Mouse (Mus musculus) retina, postnatal 1 day (tissue): ENCODE measurements around the gene Lama1.
"Not testable (repeated sequence)": the region's sequence is repeated elsewhere in the genome, so short reads cannot be mapped to it uniquely, and the experiment has no call there.

ENCODE experiments used
- DNase-seq: peaks from one replicate; pipeline ENCODE4 v3.0.0-alpha.2; 2012

Lama1 gene

DNA sequence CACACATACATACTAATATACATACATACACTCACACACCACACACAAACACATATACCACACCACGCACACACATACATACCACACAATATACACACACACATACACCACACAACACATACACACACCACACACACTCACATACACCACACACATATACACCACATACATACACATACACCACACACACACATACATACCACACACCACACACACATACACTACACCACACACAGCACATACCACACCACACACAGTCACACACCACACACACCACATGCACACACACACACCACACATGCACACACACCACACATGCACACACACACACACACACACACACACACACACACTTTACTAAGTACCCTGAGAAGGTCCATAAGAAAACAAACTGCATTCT, 25.5 kb downstream of the Lama1 start:
- no peak for DNase-seq

DNA sequence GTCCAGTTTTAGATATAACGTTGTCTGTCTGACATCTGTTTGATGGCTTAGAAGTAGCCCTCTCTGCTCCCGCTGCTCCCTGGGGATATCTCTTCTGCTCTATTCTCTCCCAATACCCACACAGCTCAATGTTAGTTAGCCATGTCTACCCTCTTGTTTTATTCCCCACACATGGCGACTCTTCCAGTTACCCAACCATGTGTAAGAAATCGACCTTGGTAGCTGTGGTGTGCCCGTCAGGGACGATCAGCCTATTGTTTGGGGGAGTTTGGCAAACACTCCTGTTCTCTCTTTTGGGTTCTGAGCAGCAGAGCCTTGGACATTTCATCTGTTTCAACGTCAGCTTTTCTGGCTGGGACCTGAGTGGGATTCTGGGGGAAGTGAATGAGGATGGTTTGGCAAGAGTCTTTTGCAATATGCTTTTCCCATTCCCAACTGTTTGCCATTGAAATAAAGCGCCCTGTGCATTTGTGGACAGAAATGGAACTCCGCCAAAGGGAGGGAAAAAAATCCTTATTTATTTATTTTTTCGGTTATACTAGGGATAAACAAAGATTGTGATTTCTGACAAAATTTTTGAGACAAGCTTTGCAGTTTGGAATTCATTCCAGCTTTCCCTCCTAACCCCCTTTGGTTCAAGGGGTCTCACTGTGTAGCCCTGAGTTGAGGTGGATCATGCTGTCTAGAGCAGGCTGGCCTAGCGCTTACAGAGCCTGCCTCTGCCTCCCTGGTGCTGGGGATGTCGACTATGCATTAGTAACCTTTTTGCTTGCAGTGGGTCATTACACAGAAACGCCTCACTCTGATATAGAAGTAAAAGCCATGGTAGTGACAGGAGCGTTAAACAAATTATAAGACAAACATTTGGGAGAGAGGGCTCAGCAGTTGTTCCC, 26.4 kb downstream of the Lama1 start:
- DNase-seq: peak; percentile 63

DNA sequence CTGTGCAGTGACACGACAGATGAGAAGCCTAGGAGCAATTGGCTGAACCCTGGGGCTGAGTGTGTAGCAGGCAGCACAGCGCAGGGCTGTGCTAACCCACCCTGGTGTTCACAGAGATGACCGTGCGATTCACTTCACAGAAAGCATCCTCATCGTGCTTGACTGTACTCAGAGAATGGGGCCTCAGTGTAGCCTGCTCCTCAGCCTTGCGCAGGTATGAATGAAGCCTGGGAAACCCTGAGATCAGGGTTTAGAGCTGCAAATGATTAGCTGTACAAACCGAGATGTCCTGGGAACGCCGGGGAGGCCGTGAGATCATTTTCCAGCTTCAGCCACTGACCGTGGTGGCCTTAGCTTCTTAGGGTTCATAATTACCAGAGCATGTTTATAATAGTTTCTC, 29.5 kb downstream of the Lama1 start:
- no peak for DNase-seq

DNA sequence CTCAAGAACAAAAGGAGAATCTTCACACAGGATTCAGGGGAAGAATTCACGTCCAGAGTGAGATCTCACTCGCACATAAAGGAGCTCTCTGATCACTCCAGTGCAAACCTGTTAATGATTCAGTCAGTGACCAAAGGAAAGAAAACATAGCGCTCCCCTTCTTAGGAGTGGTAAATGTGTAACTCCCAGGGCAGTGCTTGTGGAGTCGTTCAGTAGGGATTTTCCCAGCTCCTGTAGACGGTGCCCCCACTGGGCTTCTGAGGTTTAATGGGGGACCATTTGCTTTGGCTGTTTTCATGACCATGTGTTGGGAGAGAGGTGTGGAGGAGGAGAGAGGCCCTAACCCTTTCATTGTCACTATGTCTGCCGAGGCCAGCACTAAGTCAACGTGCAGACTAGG, 31.7 kb downstream of the Lama1 start:
- DNase-seq: no peak

DNA sequence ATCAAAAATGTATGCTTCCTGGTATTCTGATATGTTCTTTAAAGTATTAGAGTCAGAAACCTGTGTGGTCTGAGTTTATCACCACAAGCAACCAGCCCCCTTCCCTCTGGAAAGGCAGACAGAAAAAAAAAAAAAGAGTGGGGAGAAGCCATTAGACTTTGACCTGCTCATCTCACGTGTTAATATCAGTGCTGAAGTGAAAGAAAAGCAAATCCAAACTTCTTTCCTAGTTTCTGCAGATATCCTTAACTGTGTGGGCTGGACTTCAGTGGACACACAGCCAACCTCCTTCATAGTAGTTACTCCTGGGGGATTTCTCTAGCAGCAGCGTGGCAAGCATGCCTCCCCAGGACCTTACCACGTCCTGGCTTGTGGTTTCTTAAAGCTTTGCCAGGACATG, 34.0 kb downstream of the Lama1 start:
- no peak for DNase-seq

DNA sequence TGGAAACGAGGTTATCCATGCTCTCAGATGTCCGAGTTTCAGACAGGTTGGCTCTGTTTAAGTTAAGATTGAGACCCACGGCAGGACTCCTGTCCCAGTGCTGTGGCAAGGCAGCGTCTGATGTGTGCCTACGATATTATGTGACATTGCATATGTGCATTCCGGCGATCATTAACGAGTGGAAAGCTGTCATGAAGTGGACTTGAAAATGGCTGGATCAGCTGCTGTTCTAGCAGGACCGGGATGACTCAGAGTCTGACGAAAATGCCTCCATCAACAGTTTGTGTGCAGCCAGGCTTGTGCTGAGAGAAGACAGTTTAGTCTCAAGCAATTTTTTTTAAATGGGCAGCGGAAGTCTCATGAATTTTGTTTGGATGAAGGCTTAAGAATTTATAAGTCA, 34.9 kb downstream of the Lama1 start:
- no peak for DNase-seq

DNA sequence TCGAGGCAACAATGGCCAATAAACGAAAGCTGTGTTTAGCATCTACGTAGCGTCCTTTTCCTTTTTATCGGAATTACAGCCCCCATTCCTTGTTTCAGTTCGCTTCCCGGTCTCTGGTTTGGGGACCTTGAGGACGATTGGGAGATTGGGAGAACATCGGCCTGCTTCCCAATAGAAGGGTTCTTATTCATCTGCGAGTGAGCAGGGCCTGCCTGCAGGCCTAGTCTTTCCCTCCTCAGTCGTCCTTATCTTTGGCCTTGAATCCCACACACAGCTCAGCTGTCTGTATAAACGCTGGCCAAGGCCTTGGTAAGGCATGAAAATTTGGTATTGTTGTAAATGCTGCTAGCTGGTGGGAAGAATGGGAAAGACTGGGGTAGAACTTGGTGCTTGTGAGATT, 36.5 kb downstream of the Lama1 start:
- no peak for DNase-seq

DNA sequence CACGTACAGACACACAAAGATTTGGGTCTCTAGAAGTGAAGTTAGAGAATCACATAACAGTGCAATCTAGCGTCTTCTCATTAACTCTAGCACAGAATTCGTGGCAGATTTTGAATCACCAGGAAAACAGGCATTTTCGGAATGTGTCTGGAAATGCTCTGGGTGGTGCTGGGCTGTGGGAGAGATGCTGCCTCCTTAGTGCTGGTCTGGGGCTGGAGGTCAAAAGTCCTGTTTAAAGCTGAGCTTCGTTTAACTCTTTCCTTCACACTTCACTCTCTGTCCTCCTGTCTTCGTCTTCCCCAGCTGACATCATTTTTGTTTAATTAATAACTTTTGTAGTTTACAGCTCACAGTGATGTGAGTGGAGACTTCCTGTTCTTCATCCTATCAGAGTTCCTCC, 38.7 kb downstream of the Lama1 start:
- DNase-seq: no peak

DNA sequence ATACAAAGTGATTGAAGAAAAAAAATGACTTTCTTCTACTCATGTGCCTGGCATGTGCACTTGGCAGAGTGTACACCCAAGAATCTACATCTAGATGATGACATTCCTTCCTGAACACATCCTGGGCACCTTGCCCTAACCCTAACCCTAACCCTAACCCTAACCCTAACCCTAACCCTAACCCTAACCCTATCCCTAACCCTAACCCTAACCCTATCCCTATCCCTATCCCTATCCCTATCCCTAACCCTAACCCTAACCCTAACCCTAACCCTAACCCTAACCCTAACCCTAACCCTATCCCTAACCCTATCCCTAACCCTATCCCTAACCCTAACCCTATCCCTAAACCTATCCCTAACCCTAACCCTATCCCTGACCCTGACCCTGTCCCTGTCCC, 44.2 kb downstream of the Lama1 start:
- not testable (repeated sequence) for DNase-seq

DNA sequence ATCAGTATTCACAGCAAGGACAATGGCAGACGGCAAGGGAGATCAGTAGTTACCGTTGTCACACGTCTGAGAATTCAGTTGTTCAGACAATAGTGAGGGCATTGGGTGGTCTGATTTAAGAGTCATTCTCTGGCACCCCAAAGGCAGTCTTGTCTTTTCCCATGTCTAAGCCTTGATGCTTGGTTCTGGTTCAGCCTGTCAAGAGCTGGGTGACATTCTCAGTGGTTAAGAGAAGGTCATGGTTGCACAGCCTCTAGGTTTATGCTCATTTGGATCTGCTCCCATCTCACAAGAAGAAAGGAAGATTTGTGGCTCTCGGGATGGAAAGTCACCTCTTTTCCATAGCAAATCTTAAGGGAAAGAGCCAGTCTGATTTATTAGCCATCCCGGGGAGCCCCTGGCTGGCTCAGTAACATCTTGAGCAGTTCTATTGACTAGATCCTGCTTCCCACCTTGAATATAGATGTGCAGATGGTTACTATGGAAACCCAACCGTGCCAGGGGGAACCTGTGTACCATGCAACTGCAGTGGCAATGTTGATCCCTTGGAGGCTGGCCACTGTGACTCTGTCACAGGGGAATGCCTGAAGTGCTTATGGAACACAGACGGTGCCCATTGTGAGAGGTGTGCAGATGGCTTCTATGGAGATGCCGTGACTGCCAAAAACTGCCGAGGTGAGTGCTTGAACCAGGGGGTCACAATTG, 67.3 kb downstream of the Lama1 start:
- DNase-seq: no peak

DNA sequence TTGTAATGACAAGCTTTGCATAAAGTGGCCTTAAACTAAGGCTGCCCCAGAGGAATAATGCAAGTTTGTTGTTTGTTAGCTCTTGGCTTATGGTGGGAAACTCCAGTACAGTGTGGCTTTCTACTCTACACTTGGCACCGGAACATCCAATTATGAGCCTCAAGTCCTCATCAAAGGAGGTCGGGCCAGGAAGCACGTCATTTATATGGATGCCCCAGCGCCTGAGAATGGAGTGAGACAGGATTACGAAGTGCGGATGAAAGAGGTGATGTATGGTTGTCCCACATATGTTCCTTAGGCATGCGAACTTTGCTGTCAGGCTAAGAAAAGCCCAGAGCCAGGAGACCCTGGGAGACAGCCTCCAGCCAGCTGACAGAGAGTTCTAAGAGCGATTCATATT, 76.5 kb downstream of the Lama1 start:
- DNase-seq: no peak

DNA sequence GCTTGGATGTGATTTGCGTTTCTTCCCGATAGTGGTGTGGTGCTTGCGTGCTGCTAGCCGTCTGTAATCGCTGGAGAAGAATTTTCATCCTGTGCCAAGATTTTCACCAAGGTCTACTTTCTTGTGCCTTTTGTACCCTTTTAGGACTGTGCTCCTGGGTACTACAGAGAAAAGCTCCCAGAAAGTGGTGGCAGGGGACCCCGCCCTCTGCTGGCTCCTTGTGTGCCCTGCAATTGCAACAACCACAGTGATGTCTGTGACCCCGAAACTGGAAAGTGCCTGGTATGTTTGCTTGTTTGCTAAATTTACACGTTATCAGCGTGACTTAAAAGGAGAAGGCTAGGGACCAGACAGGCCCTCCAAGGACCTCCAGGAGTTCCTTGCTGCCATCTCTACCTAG, 79.7 kb downstream of the Lama1 start:
- DNase-seq: peak; percentile 15

DNA sequence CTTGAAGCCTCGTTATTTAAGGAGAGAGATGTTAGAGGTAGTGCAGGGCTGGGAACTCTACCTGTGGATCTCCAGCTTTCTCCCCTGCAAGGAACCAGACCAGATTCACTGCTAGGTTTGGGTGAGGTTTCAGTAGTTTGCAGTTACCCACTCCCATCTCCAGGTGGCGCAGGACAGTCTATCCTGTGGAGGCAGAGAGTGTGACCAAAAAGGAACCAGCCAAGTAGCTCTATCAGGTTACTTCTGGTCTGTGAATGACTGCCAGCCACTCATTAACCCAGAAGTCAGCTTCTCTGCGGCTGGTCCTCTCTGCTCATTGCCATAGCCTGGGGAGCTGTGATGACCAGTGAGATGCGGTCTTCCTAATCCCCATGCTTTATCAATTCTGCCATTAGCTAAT, 82.8 kb downstream of the Lama1 start:
- DNase-seq: peak; percentile 67

DNA sequence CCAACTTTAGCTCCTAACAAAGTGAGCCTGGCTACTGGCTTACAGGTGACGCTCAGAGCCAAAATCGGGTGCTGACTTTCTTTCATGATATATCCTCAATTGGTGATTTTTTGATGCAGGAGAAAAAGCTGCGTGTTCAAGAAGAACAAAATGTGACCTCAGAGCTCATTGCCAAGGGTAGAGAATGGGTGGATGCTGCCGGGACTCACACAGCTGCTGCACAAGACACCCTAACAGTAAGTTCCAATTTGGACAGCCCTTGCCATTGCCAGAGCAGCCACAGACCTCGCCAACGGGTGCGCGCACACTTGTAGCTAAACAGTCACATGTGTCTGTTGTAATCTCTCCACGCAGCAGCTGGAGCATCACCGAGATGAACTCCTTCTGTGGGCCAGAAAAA, 94.0 kb downstream of the Lama1 start:
- no peak for DNase-seq

DNA sequence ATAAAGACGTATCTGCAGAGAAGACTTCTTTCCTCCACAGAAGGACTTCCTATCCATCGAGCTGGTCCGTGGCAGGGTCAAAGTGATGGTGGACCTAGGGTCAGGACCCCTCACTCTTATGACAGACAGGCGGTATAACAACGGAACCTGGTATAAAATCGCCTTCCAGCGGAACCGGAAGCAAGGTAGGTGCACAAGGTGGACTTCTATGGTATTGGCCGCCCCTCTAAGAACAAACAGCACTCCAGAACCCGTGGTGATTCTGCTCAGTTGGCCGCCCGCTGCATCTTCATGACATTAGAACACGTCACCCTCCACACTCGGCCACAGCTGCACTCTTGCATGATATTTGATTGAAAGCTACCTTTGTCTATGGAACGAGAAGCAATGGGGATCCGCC, 112.1 kb downstream of the Lama1 start:
- no peak for DNase-seq

DNA sequence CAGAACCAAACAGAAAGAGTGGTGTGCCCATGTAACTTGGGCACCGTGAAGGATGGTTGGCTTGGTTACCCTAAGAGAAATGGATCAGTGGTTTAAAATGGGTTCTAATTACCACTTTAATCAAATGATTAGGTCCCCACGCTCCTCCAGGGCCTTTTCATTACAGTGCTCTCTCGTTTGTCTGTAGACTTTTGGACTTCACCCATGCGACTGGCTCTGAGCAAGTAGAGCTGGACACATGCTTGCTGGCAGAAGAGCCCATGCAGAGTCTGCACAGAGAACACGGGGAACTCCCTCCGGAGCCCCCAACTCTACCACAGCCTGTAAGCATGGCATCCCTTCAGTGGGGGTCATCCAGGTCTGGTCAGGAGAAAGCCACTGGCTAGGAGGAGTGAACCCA, 116.6 kb downstream of the Lama1 start:
- DNase-seq: no peak

DNA sequence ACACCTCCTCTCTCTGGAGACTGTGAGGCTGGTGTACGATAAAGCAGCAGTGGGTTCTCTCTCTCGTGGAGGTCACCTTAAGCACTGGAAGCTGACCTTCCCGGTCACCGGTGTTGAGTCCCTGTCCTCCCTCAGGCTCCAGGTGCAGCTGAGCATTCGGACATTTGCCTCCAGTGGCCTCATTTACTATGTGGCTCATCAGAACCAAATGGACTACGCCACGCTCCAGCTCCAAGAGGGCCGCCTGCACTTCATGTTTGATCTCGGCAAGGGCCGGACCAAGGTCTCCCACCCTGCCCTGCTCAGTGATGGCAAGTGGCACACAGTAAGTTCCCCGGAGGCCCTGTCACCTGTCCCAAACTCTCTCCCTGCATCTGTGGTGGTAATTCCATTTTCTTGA, 118.7 kb downstream of the Lama1 start:
- no peak for DNase-seq

DNA sequence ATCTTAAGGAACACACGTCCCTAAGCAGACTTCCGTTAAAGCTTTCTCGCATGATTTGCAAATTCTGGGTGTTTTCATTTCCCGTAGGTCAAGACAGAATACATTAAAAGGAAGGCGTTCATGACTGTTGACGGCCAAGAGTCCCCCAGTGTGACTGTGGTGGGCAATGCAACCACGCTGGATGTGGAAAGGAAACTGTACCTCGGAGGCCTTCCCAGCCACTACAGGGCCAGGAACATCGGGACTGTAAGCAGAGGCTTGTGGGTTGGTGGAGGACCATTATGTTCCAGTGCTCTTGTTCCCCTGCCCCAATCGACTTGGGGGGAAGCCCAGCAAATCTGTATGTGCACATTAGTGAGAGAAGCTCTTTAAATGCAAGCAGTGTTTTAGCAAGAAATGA, 119.9 kb downstream of the Lama1 start:
- DNase-seq: no peak

DNA sequence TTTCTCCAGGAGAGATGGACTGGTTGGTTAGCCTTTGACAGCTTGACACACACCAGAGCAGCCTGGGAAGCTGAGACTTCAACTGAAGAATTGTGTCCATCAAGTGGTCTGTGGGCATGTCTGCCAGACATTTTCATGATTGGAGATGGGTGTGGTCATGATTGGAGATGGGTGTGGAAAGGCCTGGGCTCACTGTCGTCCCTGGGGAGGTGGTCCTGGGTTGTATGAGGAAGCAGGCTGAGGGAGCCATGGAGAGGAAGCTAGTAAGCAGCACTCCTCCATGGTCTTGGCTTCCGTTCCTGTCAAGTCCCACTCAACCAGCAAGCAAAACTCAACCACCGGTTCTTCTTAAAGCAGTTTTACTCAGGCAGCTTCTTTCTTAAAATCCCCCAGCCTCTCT, 130.4 kb downstream of the Lama1 start:
- DNase-seq: no peak

DNA sequence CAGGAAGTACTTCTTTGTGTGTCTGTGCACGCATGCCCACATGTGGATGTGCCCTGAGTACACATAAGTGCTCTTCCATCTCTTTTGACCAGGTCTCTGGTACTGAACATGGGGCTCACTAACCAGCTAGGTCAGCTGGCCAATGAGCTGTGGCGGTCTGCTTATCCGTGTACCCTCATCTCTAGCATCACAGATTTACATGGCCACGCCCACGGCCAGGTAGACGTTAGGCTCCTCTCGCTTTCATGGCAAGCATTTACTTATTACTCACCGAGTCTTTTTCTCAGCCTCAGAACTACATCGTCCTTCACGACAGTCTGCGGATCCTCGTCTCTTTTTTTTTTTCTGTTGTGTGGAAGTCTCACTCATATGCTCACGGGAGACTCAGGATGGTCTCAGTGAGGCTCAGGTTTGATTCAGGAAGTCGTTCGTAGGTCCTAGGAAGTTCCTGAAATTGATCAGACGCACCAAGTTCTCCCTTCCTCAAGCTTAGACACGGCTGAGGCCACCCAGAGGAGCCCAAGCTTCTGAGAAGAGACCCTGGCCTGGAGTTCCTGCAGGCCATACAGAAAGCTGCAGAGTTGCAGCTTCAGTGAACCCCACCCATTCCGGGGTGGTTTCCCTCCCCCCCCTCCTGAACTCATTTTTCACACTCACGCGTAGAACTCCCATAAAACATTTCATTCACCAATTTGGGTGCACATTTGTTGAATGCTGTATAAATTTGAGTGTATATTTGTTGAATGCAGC, 139.3 kb downstream of the Lama1 start:
- no peak for DNase-seq

DNA sequence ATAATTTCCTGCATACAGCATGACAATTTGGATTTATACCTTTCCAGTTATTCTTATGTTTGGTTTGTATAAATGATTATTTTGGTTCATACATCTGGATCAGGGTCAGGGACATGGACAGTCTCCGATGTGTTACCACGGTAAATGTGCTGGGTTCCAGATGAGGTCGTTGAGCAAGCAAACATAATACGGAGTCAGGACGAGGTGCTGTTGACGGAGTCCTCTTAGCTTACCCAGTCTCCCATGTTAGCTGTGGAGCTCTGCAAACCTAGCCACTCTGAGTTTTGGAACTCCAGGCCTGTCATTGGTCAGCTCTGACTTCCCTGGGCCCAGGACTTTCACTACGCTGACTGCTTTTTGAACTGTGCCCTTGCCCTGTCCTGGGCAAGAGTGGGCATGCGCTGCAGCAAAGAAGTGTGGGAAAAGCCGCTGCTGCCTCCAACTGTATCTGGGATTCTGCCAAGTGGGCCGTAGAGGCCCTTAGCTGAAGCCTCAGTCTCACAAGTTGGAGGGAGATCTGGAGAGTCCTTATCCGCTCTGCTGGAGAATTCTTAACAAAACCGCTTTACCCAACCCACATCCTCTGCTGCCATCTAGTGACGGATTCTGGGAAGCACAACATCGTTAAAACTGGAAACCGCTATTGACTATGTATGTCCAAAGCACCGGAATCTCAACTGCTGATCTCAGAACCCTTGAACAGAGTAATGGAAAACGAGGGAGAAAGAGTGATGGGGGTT, 140.5 kb downstream of the Lama1 start:
- peak; percentile 91 for DNase-seq

DNA sequence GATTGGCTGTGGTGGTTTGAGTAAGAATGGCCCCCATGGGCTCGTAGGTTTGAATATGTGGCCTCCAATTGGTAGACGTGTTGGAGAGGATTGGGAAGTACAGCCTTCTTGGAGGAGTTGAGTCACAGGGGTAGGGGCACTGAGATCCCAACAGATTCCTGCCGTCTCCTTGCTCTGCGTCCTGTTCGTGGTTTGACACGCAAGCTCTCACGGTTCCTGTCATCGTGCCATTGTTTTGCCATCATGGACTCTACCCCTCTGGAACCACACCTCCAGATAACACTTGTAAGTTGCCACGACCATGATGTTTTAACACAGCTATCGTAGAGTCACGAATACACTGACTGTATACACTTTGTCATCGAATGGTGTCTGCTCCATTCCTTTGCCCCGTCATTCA, 141.9 kb downstream of the Lama1 start:
- no peak for DNase-seq

DNA sequence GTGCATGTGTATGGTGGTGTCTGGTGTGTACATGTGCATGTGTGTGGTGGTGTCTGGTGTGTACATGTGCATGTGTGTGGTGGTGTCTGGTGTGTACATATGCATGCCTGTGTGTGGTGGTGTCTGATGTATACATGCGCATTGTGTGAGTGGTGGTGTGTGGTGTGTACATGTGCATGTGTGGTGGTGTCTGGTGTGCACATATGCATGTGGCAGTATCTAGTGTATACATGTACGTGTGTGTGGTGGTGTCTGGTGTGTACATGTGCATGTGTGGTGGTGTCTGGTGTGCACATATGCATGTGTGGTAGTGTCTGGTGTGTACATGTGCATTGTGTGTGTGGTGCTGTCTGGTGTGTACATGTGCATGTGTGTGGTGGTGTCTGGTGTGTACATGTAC, 144.4 kb downstream of the Lama1 start:
- not testable (repeated sequence) for DNase-seq
